Mouse (Mus musculus) kidney, adult 2 months (tissue): ENCODE measurements around the gene Dapp1.

ENCODE experiments used
- CTCF ChIP-seq: fragments of 200-500 bp; conservative IDR thresholded peaks from 2 replicates; pipeline ENCODE4 v1.5.1; 2011; ENCODE audit warnings: low read depth, mild to moderate bottlenecking, control low read depth, low read length, moderate library complexity, mixed read lengths; ENCODE audit not compliant: insufficient read depth, insufficient read length
- POLR2A ChIP-seq: fragments of 200-500 bp; IDR thresholded peaks from one replicate; pipeline ENCODE4 v1.6.1; 2011; ENCODE audit warnings: low read depth, low read length, control low read depth

GRCm38 (mm10) chr3:138014725-138015124 is 33.4 kb upstream of the Dapp1 start:
- no peak for TF ChIP-seq CTCF
- no peak for TF ChIP-seq POLR2A
